Mouse (Mus musculus) lung, postnatal 0 days (tissue): Measurements from ENCODE around the gene Tor2a. TPM values are rescaled to one million over a fixed set of nuclear protein-coding genes. Genes with fewer than 3 reads are reported as not detected.

ENCODE experiments used
- ATAC-seq: fragments of 200-750 bp; cut with Nextera tagmentation; 2 replicates; pipeline ENCODE4 v1.8.0; 2017; ENCODE audit warnings: moderate library complexity
- DNase-seq: peaks from one replicate; pipeline ENCODE4 v3.0.0-alpha.2; 2016; ENCODE audit warnings: low spot score
- H3K27ac ChIP-seq: fragments of 300-500 bp; sonication (generic); 2 replicates; pipeline ENCODE4 v1.5.1; 2014; ENCODE audit warnings: antibody characterized with exemption, mild to moderate bottlenecking, low read length, mixed read lengths
- H3K27me3 ChIP-seq: fragments of 300-500 bp; sonication (generic); replicated peaks from 2 replicates; pipeline ENCODE4 v1.6.1; 2014; ENCODE audit warnings: low read length, mixed read lengths; ENCODE audit not compliant: insufficient read depth
- H3K36me3 ChIP-seq: fragments of 300-500 bp; sonication (generic); 2 replicates; pipeline ENCODE4 v1.6.1; 2014; ENCODE audit warnings: low read length, mixed read lengths; ENCODE audit not compliant: insufficient read depth
- H3K4me1 ChIP-seq: fragments of 300-500 bp; sonication (generic); 2 replicates; pipeline ENCODE4 v1.6.1; 2014; ENCODE audit warnings: antibody characterized with exemption, low read depth, low read length, mixed read lengths; ENCODE audit not compliant: insufficient read depth
- H3K4me2 ChIP-seq: fragments of 300-500 bp; sonication (generic); replicated peaks from 2 replicates; pipeline ENCODE4 v1.6.1; 2014; ENCODE audit warnings: low read depth, mild to moderate bottlenecking, low read length, moderate library complexity, mixed read lengths
- H3K4me3 ChIP-seq: fragments of 300-500 bp; sonication (generic); 2 replicates; pipeline ENCODE4 v1.5.1; 2014; ENCODE audit warnings: low read depth, low read length
- H3K9ac ChIP-seq: fragments of 300-500 bp; sonication (generic); replicated peaks from 2 replicates; pipeline ENCODE4 v1.6.1; 2014; ENCODE audit warnings: low read depth, mild to moderate bottlenecking
- H3K9me3 ChIP-seq: fragments of 300-500 bp; sonication (generic); 2 replicates; pipeline ENCODE4 v1.6.1; 2016; ENCODE audit warnings: low read length, mixed read lengths
- CTCF ChIP-seq: IDR thresholded peaks from 2 replicates; pipeline ENCODE4 v1.5.1; 2016; ENCODE audit warnings: antibody characterized with exemption, mild to moderate bottlenecking
- EP300 ChIP-seq: IDR thresholded peaks from 2 replicates; pipeline ENCODE4 v1.6.1; 2016; ENCODE audit warnings: antibody characterized with exemption, mild to moderate bottlenecking, control low read depth
- WGBS: fragments of 180-500 bp; shearing (Covaris S2); extraction: QIAGEN DNeasy Blood & Tissue Kit; methylation state at CpG from one replicate; pipeline ENCODE4 v1.1.7; 2014; 5-methylcytosine and 5-hydroxymethylcytosine counted together
- polyA plus RNA-seq: library from polyadenylated mRNA; unstranded; fragments of >200 nt; fragmentation: Nextera tagmentation; extraction: Ambion mirVana; gene quantifications from 2 replicates; pipeline ENCODE4 v1.2.1, GENCODE M21; 2015

The Tor2a gene
- polyA plus RNA-seq, 1 experiment from 2014 or later: 63.5 TPM

- ATAC-seq (peak; percentile 92), DNase-seq (peak; percentile 85)
- no peaks in the 10 kb centered on the region for H3K4me1 ChIP-seq
- peaks cover 12% of the 10 kb centered on the region; the same call in 1 of the 2 replicates for H3K36me3 ChIP-seq
- H3K9ac ChIP-seq: no peak overlapping the region
- 32% methylated on average over 31 of the region's 31 CpGs for WGBS
- H3K4me2 ChIP-seq: peak overlapping the region; percentile 48
- no peaks in the 10 kb centered on the region for H3K27me3 ChIP-seq
- peak overlapping the region; percentile 24 for H3K4me3 ChIP-seq
- no peaks in the 10 kb centered on the region for H3K9me3 ChIP-seq
- no peak overlapping the region; the same call in 1 of the 2 replicates for H3K27ac ChIP-seq
- no peak for TF ChIP-seq EP300
- TF ChIP-seq CTCF: no peak
Measured at GRCm38 (mm10) chr2:32750887-32751664, 6.0 kb upstream of the Tor2a start.

DNA sequence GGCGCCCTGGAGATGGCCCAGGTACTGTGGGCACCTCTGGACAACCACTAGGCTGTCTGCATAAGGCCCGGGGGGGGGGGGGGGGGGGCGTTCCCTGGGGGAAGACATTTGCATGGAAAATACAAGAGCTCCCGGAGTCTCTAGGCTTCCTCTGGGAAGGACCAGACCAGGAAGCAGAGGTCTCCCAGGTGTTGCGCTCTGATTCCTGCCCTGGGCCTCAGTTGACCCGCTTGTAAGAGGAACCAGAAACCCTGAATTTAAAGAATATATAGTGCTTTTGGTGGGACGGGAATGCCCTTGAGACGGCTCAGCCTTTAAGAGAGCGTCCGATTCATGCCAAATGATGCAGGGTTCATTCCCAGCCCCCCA is 5.4 kb upstream of the Tor2a start:
- ATAC-seq (peak; percentile 34), DNase-seq (no peak)
- no peaks in the 10 kb centered on the region for H3K27me3 ChIP-seq
- peak overlapping the region; percentile 24 for H3K4me3 ChIP-seq
- no peak overlapping the region for H3K9ac ChIP-seq
- peak overlapping the region; percentile 48 for H3K4me2 ChIP-seq
- no peak overlapping the region; the same call in 1 of the 2 replicates for H3K27ac ChIP-seq
- H3K4me1 ChIP-seq: no peaks in the 10 kb centered on the region
- 42% methylated on average over 8 of the region's 10 CpGs for WGBS
- peaks cover 12% of the 10 kb centered on the region; the same call in 1 of the 2 replicates for H3K36me3 ChIP-seq
- no peak for TF ChIP-seq EP300
- no peak for TF ChIP-seq CTCF
- no peaks in the 10 kb centered on the region for H3K9me3 ChIP-seq

DNA sequence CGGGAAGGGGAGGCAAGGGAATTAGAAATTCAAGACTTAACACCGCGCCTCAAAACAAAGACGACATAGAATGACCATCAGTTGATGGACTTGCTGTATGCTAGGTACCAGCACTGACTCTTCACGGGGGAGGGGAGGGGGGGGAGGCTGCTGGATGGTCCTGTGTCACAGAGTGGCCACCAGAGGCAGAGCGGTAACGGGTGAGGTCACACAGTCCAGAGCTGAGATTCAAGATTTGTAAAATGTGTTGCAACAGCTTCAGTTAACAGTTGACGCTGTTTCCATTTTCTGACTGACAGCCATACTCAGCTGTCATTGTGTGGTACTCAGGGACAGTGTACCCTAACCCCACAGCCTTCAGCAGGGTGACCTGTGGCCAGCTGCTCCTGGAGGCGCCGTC is 4.9 kb upstream of the Tor2a start:
- H3K27ac ChIP-seq: no peak overlapping the region
- peak; percentile 78 for DNase-seq
- peak; percentile 32 for ATAC-seq

GRCm38 (mm10) chr2:32756674-32757055 is 369 bp upstream of the Tor2a start:
- no peak for DNase-seq
- Histone ChIP-seq H3K4me3 (no peak overlapping the region), H3K9ac (no peak overlapping the region), H3K27me3 (no peaks in the 10 kb centered on the region), H3K27ac (no peak overlapping the region), H3K4me2 (no peak overlapping the region), H3K36me3 (peaks cover 7% of the 10 kb centered on the region; the same call in 1 of the 2 replicates), H3K9me3 (no peaks in the 10 kb centered on the region), H3K4me1 (no peaks in the 10 kb centered on the region)
- ATAC-seq: peak; percentile 15
- TF ChIP-seq CTCF (no peak), EP300 (no peak)
- 34% methylated on average over 6 of the region's 6 CpGs for WGBS

More for the DNA sequence above, 4.9 kb upstream of the Tor2a start:
- Histone ChIP-seq H3K9ac (no peak overlapping the region), H3K4me1 (no peaks in the 10 kb centered on the region), H3K9me3 (no peaks in the 10 kb centered on the region), H3K36me3 (peaks cover 12% of the 10 kb centered on the region; the same call in 1 of the 2 replicates), H3K4me2 (peak overlapping the region; percentile 48), H3K4me3 (peak overlapping the region; percentile 24; the same call in 1 of the 2 replicates), H3K27me3 (no peaks in the 10 kb centered on the region)
- 66% methylated on average over 10 of the region's 10 CpGs for WGBS
- TF ChIP-seq EP300 (no peak), CTCF (peak; percentile 63)

DNA sequence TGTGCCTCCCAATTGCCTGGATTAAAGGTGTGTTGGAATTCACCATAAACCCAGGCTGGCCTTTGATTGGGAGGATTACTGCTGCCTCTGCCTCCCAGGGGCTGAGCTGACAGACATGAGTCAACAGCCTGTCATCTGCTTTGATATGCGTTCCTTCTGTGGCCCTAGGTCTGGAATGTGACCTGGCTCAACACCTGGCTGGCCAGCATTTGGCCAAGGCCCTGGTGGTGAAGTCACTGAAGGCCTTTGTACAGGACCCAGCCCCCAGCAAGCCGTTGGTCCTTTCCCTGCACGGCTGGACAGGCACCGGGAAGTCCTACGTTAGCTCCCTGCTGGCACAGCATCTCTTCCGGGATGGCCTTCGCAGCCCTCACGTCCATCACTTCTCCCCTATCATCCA is 1.5 kb downstream of the Tor2a start:
- Histone ChIP-seq H3K36me3 (peaks cover 9% of the 10 kb centered on the region; the same call in 1 of the 2 replicates), H3K27ac (no peak overlapping the region), H3K4me3 (no peak overlapping the region), H3K9ac (no peak overlapping the region), H3K4me2 (no peak overlapping the region), H3K4me1 (no peaks in the 10 kb centered on the region), H3K27me3 (no peaks in the 10 kb centered on the region), H3K9me3 (no peaks in the 10 kb centered on the region)
- ATAC-seq: no peak
- TF ChIP-seq CTCF: no peak
- no peak for TF ChIP-seq EP300
- DNase-seq: no peak
- 69% methylated on average over 8 of the region's 8 CpGs for WGBS

DNA sequence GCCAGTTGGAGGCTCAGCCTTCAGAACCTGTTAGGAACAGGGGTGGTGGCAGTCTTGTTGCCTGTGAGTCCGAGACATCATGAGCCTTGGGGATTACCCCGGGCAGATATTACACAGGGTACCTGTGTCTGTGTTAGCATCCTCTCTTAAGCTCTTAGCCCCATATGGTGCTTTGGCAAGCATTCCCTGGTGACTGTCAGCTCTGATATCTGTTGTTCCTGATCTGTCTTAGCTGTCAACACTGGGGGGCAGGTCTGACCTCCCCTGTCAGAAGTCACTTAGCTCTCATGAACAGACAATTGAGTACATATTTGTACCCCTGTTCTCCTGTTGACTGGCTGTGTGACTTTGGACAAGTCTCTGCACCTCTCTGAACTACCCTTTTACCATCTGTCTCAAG is 2.0 kb downstream of the Tor2a start:
- 91% methylated on average over 2 of the region's 2 CpGs for WGBS
- Histone ChIP-seq H3K9ac (no peak overlapping the region), H3K4me1 (no peaks in the 10 kb centered on the region), H3K27me3 (no peaks in the 10 kb centered on the region), H3K4me2 (no peak overlapping the region), H3K4me3 (no peak overlapping the region), H3K36me3 (peaks cover 7% of the 10 kb centered on the region; the same call in 1 of the 2 replicates), H3K9me3 (no peaks in the 10 kb centered on the region), H3K27ac (no peak overlapping the region)
- ATAC-seq: no peak
- TF ChIP-seq EP300 (no peak), CTCF (no peak)
- no peak for DNase-seq
